Mouse (Mus musculus) lung, postnatal 14 days (tissue): ENCODE measurements around the gene Mia2.
"Not testable (repeated sequence)": the region's sequence is repeated elsewhere in the genome, so short reads cannot be mapped to it uniquely, and the experiment has no call there.

Source experiments
- DNase-seq: peaks from one replicate; pipeline ENCODE4 v3.0.0; 2021

The Mia2 gene

DNA sequence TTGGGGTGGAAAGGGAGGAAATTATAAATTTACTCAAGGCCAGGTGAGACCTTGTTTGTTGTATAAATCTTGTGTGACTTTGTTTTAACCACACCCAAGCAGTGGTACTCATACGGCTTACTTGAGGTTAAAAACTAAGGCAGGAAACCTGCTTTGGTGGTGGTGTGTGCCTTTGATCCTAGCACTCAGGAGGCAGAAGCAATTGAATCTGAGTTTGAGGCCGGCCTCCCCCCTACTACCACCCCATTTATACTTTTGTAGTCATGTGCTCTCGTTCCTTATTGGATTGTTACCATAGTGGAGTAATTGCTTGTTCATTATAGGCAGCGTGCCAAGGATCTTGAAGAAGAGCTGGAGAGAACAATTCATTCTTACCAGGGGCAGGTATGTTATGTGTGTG lies 74.3 kb downstream of the Mia2 start:
- no peak for DNase-seq

DNA sequence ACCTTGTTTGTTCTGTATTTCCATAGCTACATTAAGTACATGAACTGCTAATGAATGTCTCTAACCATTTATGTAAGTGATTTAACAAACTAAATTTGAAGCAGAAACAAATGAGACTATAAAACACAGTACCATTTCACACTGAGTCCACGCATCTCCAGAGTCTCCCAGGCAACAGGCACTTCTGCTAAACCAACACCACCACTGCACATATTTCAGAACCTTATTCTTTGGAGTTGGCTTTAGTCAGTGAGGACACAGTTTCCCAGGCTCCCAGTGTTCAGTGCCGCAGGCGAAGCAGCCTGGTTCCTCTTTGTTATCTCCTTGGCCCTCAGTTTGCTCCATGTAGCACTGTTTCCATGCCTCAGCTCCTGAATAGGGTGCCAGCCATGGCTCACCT lies 82.2 kb downstream of the Mia2 start:
- DNase-seq = no peak

DNA sequence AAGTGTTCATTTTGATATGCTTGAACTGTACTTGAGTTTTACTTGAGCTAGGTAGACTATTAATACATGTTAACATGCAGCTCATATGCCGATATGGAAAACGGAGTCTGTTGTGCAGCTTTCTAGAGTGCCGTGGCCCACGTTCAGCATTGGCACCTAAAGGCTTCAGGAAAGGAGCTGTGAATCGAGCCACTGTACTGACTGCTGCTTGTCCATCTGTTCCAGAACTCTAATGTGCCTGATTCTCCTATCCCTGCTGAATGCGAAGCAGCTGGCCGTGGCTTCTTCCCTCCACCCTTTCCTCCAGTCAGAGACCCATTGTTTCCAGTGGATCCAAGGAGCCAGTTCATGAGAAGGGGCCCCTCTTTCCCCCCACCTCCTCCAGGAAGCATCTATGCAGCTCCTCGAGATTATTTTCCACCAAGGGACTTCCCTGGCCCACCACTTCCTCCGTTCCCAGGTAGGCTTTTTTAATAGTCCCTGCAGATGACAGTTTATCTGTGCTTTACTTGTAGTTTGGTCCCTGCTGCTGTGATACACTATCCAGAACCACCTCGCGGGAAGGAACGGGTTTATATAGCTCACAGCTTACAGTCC lies 92.6 kb downstream of the Mia2 start:
- DNase-seq = no peak

DNA sequence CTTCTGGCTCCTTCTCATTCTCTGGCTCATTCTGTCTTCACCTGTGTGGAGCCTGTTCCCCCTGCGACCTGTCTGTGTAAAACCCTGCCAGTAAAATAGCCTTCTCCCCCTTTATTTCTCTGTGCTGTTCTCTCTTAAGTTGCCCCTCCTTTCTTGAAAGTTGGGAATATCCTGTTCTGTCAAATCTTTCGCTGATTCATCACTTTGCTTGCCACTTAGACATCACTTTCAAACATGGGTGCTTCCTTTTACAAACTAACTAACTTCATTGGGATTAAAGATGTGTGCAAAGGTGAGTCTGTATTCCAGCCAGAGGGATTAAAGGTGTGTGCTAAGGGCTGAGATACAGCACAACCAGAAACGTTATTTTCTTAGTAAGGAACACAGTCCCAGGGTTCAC lies 98.0 kb downstream of the Mia2 start:
- no peak for DNase-seq

DNA sequence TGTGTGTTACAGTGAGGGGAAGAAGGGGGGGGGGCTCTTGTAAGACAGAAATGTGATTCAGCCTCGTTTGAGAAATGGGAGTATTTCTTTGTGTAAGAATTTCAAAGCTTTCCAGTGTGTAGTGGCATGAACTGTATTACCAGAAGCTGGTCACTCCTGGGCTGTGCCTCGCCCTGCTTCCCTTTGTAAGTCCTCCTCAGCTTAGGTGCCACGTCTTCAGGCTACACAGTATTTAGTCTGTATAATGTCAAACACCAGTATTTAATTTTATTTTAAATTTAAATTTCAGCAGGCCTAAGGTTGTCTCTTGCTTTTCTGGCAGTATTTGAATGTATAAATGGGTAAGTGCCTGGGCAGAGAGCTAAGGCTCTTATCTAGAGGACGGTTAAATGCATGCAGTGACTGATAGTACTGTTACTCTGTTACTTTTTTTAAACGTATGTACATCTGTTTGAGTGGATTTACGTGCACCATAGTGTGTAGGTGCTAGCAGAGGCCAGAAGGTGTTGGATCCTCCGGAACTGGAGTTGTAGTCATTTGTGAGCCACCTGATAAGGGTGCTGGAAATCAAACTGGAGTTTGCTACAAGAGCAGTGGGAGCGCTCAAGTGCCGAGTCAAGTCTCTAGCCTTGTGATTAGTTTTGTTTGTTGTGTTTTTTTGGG lies 98.9 kb downstream of the Mia2 start:
- DNase-seq = no peak

DNA sequence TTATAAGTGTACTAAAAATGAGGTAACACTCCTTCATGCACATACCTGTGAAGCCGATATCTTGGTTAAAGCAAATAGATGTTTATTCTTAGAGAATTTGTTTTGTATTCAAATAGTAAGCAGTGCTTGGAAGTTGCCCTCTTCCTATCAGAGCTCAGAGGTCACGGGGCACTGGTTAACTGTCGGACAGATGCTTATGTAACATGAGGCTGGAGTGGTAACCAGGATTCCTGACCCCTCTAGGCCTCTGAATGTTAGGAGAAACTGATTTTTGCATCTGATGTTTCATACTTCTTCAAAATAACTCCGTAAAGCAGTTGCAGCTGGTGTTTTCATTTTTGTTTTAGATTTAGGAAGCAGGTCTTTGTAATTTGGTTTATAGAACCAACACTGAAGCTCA lies 99.5 kb downstream of the Mia2 start:
- no peak for DNase-seq

DNA sequence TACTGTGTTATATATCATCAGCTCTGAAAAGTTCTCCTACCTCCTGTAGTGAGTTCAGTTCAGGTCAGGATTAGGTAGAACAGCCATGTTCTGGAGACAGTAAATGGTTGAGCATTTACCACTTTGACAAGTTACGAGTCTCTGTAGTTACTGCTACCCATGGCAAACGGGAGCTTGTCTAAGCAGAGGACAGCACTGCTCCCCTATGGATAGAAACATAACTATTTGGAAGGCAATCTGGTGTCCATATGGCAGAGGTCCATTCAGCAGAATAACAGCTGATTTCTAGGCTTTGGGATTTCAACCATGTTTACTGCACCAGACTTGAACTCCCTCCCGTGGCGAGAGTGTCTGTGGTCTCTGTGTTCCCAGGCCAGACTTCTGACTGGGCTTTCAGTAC lies 100.3 kb downstream of the Mia2 start:
- DNase-seq = no peak

DNA sequence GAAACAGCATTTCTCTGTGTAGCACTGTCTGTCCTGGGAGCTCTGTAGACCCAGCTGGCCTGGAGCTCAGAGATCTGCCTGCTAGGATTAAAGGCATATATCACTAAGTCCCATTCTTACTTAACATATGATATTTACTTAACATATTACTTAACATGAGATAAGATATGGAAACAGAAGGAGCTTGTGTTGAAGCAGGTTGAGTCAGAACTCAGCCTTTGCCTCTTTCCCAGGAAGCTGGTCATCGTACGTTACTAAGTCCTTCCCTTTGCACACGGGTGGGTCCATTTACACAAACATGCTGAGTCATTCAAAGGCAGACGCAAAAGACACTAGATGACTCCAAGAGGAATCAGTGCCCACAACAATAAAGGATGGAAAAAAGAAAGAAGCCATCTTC lies 103.2 kb downstream of the Mia2 start:
- DNase-seq = no peak

DNA sequence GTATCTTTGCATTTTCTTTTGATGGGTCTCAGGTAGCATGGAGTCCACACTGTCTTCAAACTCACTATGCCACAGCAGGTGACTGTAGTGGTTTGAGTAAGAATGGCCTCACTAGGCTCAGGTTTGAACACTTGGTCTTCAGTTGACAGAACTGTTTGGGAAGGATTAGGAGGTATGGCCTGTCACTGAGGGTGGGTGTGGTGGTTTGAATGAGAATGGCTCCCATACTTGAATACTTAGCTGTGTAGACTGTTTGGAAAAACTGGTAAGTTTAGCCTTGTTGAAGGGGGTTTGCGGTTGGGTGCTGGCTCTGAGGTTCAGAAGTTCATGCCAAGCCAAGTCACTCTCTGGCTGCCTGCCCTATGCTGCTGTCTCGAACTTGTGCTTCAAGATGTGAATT lies 103.8 kb downstream of the Mia2 start:
- DNase-seq = no peak

DNA sequence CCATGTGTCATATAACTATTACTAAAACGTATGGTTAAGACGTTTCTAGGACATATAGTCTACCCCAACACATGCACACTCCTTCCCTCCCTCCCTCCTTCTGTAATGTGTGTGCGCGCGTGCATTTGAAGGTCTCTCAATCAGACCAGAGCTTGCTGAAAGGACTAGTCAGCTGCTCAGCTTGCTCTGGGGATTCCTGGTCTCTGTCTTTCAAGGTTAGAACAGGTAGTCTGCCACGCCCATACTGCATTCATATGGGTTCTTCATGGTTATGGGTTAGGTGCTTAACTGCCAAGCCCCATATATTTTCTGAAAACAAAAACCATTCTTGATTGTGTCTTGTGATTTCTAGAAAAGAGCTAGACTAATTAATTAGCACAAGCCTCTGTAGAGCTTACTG lies 110.0 kb downstream of the Mia2 start:
- DNase-seq = no peak

DNA sequence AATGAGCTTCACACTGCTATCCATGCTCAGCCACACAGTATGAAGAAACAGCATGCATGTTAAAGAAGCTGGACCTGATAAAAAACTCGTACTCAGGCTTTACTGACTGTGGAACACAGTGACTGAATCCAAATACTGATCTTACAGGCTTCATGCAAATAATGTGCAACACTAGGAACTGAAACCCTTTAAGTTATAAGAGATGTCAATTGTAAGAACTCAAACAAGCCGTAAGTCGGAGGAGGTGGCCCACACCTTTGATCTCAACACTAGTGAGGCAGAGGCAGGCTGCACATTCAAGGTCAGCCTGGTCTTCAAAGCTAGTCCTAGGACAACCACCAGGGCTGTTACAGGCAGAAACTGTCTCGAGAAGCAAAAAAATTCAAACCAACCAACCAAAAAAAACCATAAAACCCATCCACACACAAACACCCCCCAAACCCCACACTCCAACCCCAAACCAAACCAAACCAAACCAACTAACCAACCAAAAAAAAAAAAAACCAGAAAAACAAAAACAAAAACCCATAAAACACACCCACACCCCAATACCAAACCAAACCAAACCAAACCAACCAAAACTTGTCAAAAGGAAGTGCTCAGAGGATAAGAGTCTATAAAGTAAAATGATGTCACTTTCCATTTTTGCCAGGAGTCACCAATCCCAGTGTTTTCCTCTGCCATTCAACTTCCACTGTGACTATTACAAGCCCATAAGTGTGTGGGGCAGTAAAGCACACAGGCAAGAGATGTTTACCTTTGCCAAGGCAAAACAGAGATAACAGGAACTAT lies 110.8 kb downstream of the Mia2 start:
- no peak for DNase-seq

DNA sequence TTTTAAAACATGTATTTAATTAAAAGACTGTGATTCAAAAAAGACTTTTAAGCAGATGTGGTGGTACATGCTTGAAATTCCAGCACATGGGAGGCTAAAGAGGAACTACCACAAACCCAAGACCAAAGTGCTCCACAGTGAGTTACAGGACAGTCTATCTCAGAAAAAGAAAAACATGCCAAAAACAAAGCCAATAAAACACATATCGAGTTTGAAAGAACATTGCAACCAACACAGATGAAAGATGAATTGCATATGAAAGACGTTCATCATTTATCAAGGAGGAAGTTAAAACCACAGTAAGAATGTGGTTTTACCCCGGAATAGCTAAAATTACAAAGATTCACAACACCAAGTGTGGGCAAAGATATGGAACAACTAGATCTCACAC lies 111.4 kb downstream of the Mia2 start:
- DNase-seq = no peak

DNA sequence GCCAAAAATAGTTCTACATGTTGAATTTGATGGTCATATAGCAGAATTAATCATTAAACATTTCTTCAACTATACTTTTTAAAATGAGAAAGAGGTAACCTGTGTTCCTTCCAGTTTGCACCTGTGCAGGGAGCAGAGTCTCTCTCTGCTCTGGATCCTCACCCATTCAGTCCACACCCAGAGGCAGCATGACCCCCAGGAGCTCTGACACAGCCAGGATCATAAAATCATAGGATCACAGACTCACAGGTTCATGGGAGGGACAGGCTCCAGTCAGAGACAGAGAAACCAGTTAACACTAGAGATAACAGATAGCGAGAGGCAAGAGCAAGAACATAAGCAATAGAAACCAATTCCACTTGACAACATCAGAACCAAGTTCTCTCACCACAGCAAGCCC lies 112.2 kb downstream of the Mia2 start:
- DNase-seq = no peak

DNA sequence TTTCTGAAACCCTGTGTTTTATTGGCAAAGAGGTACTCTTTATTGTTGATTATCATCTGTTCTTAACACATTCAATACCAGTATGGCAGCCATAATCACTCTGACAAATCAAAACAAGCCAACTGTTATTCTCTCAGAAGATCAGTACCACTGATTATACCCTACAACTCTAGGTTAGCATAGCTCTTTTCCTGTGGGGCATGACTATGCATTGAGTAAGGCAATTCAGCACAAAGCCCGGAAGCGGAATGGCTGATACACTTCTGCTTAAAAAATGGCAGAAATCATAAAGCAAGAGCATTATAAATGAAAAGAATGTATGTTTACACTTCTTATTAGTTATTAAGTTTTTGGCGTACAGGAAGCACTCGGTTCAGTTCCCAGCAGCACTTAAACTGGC lies 120.6 kb downstream of the Mia2 start:
- DNase-seq = no peak

DNA sequence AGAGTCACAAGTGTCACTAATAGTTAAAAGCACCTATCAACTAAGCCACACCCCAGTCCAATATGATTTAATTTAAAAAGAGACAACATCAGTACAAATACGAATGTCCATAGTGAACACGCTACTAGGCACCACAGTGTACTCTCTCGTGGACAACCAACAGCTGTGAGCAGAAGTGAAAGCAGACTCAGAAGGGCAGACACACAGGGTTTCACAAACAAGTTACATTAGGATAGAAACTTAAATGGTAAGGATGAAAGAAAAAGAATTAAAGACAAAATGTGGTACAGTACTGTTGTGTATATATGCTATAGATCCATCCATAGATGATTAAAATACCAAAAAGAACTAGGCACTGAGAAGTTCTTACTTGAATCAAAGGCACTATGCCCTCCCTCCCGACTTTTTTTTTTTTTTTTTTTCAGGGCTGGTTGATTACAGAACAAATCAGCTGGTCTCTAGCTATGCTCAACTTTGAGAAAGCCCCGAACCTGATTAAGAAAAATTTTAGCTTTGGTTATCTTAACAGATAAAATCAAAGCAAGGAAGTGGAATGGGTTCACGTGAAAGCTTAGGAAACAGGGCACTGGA lies 121.2 kb downstream of the Mia2 start:
- no peak for DNase-seq

DNA sequence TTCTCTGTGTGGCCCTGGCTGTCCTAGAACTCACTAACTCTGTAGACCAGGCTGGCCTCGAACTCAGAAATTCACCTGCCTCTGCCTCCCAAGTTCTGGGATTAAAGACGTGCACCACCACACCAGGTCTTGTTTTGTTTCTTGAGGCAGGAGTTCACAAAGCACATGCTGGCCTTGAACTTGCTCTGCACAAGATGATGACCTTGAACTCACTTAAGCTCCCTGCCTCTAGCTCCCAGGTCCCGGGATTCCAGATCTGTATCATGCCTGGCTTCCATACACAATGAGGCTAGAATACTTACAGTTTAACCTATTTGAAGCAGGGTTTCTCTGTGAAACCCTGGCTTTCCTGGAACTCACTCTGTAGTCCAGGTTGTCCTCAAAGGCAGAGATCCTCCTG lies 121.7 kb downstream of the Mia2 start:
- no peak for DNase-seq

DNA sequence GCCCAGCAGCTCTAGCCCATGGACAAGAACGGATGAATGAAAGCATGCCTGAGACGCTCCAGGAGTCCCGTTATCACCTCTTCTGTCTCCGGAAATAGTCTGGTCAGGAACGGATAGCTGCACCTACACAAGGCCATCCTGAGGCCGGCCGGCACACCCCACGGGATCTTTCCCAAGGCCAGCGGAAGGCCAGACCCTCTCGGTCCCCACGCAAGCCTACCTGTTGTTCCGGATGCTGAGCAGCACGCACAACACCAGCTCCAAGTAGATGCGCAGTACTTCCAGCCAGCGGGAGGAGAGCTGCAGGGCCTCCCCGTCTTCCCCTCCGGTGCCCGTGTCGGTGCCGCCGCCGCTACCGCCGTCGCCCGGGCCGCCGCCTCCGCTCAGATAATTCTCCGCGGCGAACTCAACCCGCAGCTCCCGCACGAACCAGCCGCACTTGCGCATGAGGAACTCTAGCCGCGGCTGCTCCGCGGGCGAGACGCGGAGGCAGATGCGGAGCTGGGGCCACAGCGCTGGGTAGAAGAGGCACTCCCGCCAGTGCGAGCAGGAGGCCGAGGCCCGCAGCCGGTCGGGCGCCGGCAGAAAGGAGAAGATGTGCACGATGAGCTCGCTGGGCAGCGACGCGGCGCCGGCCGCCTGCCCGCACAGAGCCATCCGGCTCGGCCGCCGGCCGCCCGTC lies 123.2 kb downstream of the Mia2 start:
- DNase-seq = peak; percentile 14

DNA sequence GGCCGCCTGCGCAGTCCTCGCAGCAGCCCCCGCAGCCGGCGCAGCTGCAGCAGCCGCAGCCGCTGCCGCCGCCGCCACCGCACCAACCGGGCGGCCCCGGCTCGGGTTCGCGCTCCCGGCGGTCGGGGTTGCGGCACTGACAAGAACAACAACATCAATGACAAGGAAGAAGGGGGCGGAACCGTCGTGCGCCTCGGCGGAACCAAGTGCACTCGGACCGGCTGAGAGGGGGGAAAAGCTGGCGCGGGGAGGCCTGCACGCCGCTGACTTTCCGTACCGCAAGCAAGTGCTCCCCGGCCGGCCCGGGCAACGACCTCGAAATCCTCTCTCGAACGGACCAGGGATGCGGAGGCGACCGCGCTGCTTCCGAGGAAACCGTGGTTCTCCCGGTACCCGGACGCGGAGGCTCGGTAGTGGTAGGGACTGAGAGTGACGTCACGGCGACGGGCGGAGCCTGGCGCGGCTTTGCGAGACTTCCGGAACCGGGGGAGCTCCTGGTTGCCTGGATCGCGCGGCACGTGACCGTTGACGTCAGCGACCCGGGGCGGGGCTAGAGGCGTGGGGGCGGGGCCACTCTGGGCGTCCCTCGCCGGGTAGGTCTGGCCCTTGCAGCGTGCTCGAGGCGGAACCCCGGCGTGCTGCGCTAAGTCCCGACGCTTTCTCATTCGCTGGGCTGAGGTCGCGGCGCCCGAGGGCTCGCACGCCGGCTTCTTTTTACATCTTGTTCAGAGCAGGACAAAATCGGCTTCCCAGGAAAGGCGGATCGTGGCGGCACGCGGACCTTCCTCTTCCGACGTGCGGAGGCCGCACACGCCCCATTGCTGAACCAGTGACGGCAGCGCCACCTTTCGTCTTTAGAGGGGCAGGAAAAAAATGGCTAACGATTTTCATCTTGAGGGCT lies 124.0 kb downstream of the Mia2 start, which contains the start of gene Fbxo33:
Fbxo33 (minus strand) TSS at position 401 of the 901 bp plus-strand sequence.
- DNase-seq = peak; percentile 98

DNA sequence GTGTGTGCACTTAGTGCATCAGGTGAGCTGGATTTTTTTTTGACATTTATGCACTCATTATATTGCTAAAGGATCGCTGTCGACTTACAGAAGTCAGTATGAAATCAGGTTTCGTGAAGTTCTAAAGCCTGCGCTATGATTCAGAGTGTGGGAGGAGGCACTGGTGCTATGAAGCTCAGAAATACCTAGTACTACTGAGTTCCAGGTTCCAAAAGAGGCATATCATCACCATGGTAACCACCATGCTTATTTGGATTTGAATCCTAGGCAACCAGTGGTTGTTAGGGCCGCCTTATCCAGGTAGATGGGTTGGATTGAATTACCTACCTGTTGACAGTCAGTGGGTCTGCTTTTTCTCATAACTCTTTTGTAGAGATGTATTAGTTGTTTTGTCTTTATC lies 132.8 kb downstream of the Mia2 start:
- no peak for DNase-seq

DNA sequence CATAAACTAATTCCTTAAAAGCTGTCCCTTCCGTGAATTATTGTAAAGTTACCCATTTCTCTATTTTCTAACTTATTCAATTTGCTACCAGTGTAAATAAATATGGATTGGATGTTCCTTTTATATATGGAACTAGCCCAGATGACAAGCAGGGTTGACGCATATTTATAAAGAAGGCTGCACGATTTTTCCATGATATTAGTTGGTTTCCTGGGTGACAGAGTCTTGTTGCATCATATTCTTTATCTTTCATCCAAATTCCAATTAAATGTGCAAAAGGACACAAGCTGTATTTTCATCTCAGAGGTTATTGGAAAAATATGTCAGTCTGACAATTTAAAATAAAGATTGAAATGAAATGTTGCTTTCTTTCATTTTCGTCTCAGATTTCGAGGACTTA lies 142.8 kb downstream of the Mia2 start:
- DNase-seq = no peak

DNA sequence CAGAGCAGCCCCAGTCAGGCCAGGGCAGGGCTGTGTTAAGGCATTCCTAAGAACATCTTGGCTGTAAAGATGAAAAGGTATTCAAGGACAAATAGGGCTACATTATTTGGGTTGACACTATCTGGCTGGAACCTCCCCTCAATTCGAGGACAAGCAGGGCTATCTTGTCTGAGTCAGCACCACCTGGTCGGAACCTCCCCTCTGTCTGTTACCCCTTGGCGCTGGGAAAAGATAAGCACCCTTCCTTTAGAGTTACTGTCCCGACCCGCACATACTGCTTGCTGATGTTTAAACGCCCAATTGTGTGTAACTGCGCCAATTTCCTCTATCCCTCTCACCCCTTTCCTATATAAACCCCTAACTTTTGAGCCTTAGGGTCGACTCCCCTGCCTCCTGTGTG lies 145.4 kb downstream of the Mia2 start:
- not testable (repeated sequence) for DNase-seq
